Mouse (Mus musculus) heart, adult 2 months (tissue): ENCODE measurements around the gene Mrpl12.

Experiments used
- CTCF ChIP-seq: fragments of 200-600 bp; IDR thresholded peaks from 2 replicates; pipeline ENCODE4 v1.8.1; 2022; ENCODE audit warnings: antibody characterized with exemption, mild to moderate bottlenecking, moderate library complexity
- EP300 ChIP-seq: fragments of 200-500 bp; IDR thresholded peaks from 2 replicates; pipeline ENCODE4 v1.6.1; 2011; ENCODE audit warnings: low read depth, low read length, control low read depth; ENCODE audit not compliant: insufficient read depth
- POLR2A ChIP-seq: fragments of 200-500 bp; IDR thresholded peaks from 2 replicates; pipeline ENCODE4 v1.6.1; 2011; ENCODE audit warnings: mild to moderate bottlenecking, low read depth, low read length, control low read depth; ENCODE audit not compliant: insufficient read depth

- peak; percentile 93; the same call in 1 of the 2 replicates for TF ChIP-seq EP300
- TF ChIP-seq CTCF = peak; percentile 97
- TF ChIP-seq POLR2A = peak; percentile 45; the same call in 1 of the 2 replicates
Measured at GRCm38 (mm10) chr11:120489054-120489761, 4.8 kb downstream of the Mrpl12 start.
